Comparison of ENCODE assay signal across 22 mouse cellular contexts in the genomic region with DNA sequence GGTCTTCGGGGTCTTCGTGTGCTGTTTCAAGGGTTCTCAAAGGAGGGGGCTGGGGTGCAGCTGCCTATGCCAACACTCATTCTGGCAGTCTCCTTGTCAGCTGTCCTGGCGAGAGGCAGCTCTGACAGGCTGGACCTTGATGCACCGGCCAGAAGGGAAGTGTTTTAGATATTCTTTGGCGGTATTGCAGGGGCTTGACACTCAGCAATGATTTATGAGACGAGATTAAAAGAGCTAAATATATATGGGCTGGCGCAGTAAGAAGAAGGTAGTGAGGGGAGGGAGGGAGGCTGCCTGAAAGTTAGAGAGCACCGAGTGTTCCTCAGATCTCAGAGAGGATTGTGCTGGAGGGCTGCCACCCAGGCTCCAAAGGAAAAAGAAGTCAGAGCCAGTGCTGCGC. TPM values are rescaled to one million over a fixed set of nuclear protein-coding genes. Genes with fewer than 3 reads are reported as not detected.
DNase-seq lines count a peak whose midpoint lies in the region; ATAC-seq lines count a peak whose summit lies in the region.
"Had no signal": no experiment of that assay in that cellular context is flagged by ENCODE, and none has a peak within 500 bp of the region (broad histone marks: within the 10 kb centered on the region; RNA-seq: fewer than 3 reads in every experiment).

No protein-coding gene starts in this region.

- H3K4me3 ChIP-seq in heart, embryonic 13.5 days, result no peak overlapping the region
- H3K4me3 ChIP-seq: forebrain, embryonic 13.5 days; limb, embryonic 12.5 days; midbrain, embryonic 12.5 days had no signal

- no peak overlapping the region for H3K27ac ChIP-seq in heart, embryonic 13.5 days (replicated peaks)
- H3K27ac ChIP-seq: forebrain, embryonic 13.5 days; limb, embryonic 12.5 days; midbrain, embryonic 12.5 days had no signal

- H3K4me1 ChIP-seq in heart, embryonic 13.5 days, result peaks cover 20% of the 10 kb centered on the region

- peaks cover 88% of the 10 kb centered on the region for H3K27me3 ChIP-seq in heart, embryonic 13.5 days (replicated peaks)
- H3K27me3 ChIP-seq: Patski had no signal

- no peak for ATAC-seq in heart, embryonic 13.5 days (ENCODE audit: extremely low read depth, insufficient number of reproducible peaks, low FRiP score, low TSS enrichment)
- ATAC-seq: forebrain, embryonic 13.5 days; intestine, postnatal 0 days; liver, postnatal 0 days; Patski had no signal

- WGBS in heart, embryonic 13.5 days, result 32% methylated on average over 9 of the region's 9 CpGs

- DNase-seq in heart, adult 11 months, result no peak
- peak; percentile 26 to 43 for DNase-seq in layer of hippocampus, postnatal 10 days (ENCODE audit: low spot score in 2 of 2)
- no peak for DNase-seq in layer of hippocampus, adult 8-10 months (ENCODE audit: low spot score in 2 of 2)
- peak; percentile 27 for DNase-seq in right cerebral cortex, postnatal 4 days
- DNase-seq in right cerebral cortex, postnatal 25 days, result no peak
- no peak for DNase-seq in c-Kit-positive CD71-positive TER-119-positive erythroid progenitor cells, embryonic 14.5 days (ENCODE audit: low spot score)
- DNase-seq: B cell, adult 2 months; cerebellum, adult 18-20 months; heart, postnatal 10 days; kidney, postnatal 36 days; liver, postnatal 0 days; lung, postnatal 14 days; retina, postnatal 1 day; thymus, postnatal 14 days had no signal

- no peak overlapping the region for H3K9ac ChIP-seq in heart, embryonic 13.5 days
- H3K9ac ChIP-seq: forebrain, embryonic 13.5 days; limb, embryonic 12.5 days; liver, postnatal 0 days; midbrain, embryonic 12.5 days had no signal

- no peaks in the 10 kb centered on the region for H3K36me3 ChIP-seq in heart, embryonic 13.5 days
- H3K36me3 ChIP-seq: G1E; limb, embryonic 12.5 days; midbrain, embryonic 12.5 days had no signal

- 0 out of 2 replicates have a peak overlapping the region, but pooled peaks have one; percentile 5 for H3K4me2 ChIP-seq in heart, embryonic 13.5 days
- H3K4me2 ChIP-seq: forebrain, embryonic 13.5 days; limb, embryonic 12.5 days; liver, embryonic 11.5 days; midbrain, embryonic 12.5 days had no signal

- no peaks in the 10 kb centered on the region for H3K9me3 ChIP-seq in heart, embryonic 13.5 days
- H3K9me3 ChIP-seq: forebrain, embryonic 13.5 days; G1E; limb, embryonic 12.5 days; midbrain, embryonic 12.5 days had no signal

RNA-seq across cellular contexts. Expression of a gene that starts 50.2 kb away (rescaled TPM):
- 6.4 and 7.0 TPM in 2 replicates for polyA plus RNA-seq in heart, embryonic 13.5 days (2015; fragmentation: Nextera tagmentation; extraction: Ambion mirVana)
- 10 to 100 TPM; 51.8 to 52.5 TPM for total RNA-seq in layer of hippocampus, postnatal 10 days (2021)
- total RNA-seq in layer of hippocampus, adult 8-10 months (2022), result 10 to 100 TPM; 44.8 to 51.3 (median 50.1) TPM

Comparison
In these comparisons a context has a peak if more than half of its experiments do, and no peak if none do; other contexts are left out.
1. DNase-seq: peak in layer of hippocampus, postnatal 10 days (2 of 2) and right cerebral cortex, postnatal 4 days (single experiment); none in heart, adult 11 months (single experiment), layer of hippocampus, adult 8-10 months (0 of 2), right cerebral cortex, postnatal 25 days (single experiment) and c-Kit-positive CD71-positive TER-119-positive erythroid progenitor cells, embryonic 14.5 days (single experiment).